ENCODE assay signal across 9 mouse cellular contexts in genomic region chr3:144531023-144531422, GRCm38 (mm10). TPM values are rescaled to one million over a fixed set of nuclear protein-coding genes. Genes with fewer than 3 reads are reported as not detected.
DNase-seq lines count a peak whose midpoint lies in the region; ATAC-seq and TF ChIP-seq lines count a peak whose summit lies in the region.
"Had no signal": no experiment of that assay in that cellular context is flagged by ENCODE, and none has a peak within 500 bp of the region (broad histone marks: within the 10 kb centered on the region; RNA-seq: fewer than 3 reads in every experiment).

No protein-coding gene starts in this region.

- no peak overlapping the region for H3K4me2 ChIP-seq in neural tube, embryonic 14.5 days (ENCODE audit: low read depth, low read length)
- H3K4me2 ChIP-seq in forebrain, postnatal 0 days (ENCODE audit: low read depth), result no peak overlapping the region
- no peak overlapping the region for H3K4me2 ChIP-seq in stomach, embryonic 16.5 days (ENCODE audit: low read depth, low read length)

- peak; percentile 34; the same call in 1 of the 2 replicates for ATAC-seq in neural tube, embryonic 14.5 days (ENCODE audit: low read depth)
- ATAC-seq in forebrain, postnatal 0 days, result no peak
- peak; percentile 37; the same call in 1 of the 2 replicates for ATAC-seq in stomach, embryonic 16.5 days (ENCODE audit: insufficient read depth, low FRiP score)

- H3K4me3 ChIP-seq in neural tube, embryonic 14.5 days (ENCODE audit: low read depth, low read length), result no peak overlapping the region
- H3K4me3 ChIP-seq in forebrain, postnatal 0 days (ENCODE audit: low read depth, low read length), result no peak overlapping the region
- H3K4me3 ChIP-seq in stomach, embryonic 16.5 days (replicated peaks; ENCODE audit: low read length), result no peak overlapping the region

- no peaks in the 10 kb centered on the region for H3K4me1 ChIP-seq in neural tube, embryonic 14.5 days (ENCODE audit: control insufficient read depth, insufficient read depth, low read length)
- peaks cover 9% of the 10 kb centered on the region for H3K4me1 ChIP-seq in forebrain, postnatal 0 days (ENCODE audit: insufficient read depth)
- no peaks in the 10 kb centered on the region for H3K4me1 ChIP-seq in stomach, embryonic 16.5 days (ENCODE audit: control insufficient read depth, insufficient read depth, low read length)

- no peaks in the 10 kb centered on the region for H3K9me3 ChIP-seq in neural tube, embryonic 14.5 days (ENCODE audit: control insufficient read depth, low read length)
- no peaks in the 10 kb centered on the region for H3K9me3 ChIP-seq in forebrain, postnatal 0 days (ENCODE audit: low read length)
- H3K9me3 ChIP-seq in stomach, embryonic 16.5 days (replicated peaks; ENCODE audit: control insufficient read depth, low read length), result no peaks in the 10 kb centered on the region

- no peak overlapping the region for H3K9ac ChIP-seq in neural tube, embryonic 14.5 days (replicated peaks; ENCODE audit: low read depth, low read length)
- H3K9ac ChIP-seq in forebrain, postnatal 0 days, result no peak overlapping the region
- no peak overlapping the region for H3K9ac ChIP-seq in stomach, embryonic 16.5 days (ENCODE audit: low read length)
- H3K9ac ChIP-seq: liver, embryonic 14.5 days had no signal

- H3K36me3 ChIP-seq in neural tube, embryonic 14.5 days (ENCODE audit: control insufficient read depth, insufficient read depth, low read length), result no peaks in the 10 kb centered on the region
- no peaks in the 10 kb centered on the region for H3K36me3 ChIP-seq in forebrain, postnatal 0 days (ENCODE audit: insufficient read depth)
- no peaks in the 10 kb centered on the region for H3K36me3 ChIP-seq in stomach, embryonic 16.5 days (ENCODE audit: control insufficient read depth, insufficient read depth, low read length)

- no peaks in the 10 kb centered on the region for H3K27me3 ChIP-seq in neural tube, embryonic 14.5 days (ENCODE audit: control insufficient read depth, insufficient read depth, low read length)
- H3K27me3 ChIP-seq in forebrain, postnatal 0 days (ENCODE audit: insufficient read depth, low read length), result no peaks in the 10 kb centered on the region
- H3K27me3 ChIP-seq in stomach, embryonic 16.5 days (ENCODE audit: control insufficient read depth, insufficient read depth, low read length), result no peaks in the 10 kb centered on the region

- 55% methylated on average over 5 of the region's 5 CpGs for WGBS in neural tube, embryonic 14.5 days
- 32% methylated on average over 5 of the region's 5 CpGs for WGBS in forebrain, postnatal 0 days
- 38% methylated on average over 5 of the region's 5 CpGs for WGBS in stomach, embryonic 16.5 days

- peak; percentile 33 for TF ChIP-seq CTCF in forebrain, postnatal 0 days (IDR thresholded peaks at IDR 0.05; ENCODE audit: low read depth)

- peak; percentile 17 for DNase-seq in heart, adult 8-10 months (ENCODE audit: low spot score)
- DNase-seq in heart, postnatal 4 days, result no peak
- DNase-seq in neural tube, embryonic 10.5 days (ENCODE audit: extremely low spot score, low spot score), result no peak
- peak; percentile 35 for DNase-seq in forebrain, postnatal 0 days
- DNase-seq in right cerebral cortex, postnatal 14 days, result no peak
- DNase-seq in urinary bladder, postnatal 36 days (ENCODE audit: low spot score in 2 of 2), result no peak

- H3K27ac ChIP-seq in neural tube, embryonic 14.5 days (ENCODE audit: low read depth, low read length), result no peak overlapping the region
- H3K27ac ChIP-seq in forebrain, postnatal 0 days (ENCODE audit: low read depth, low read length), result no peak overlapping the region
- no peak overlapping the region for H3K27ac ChIP-seq in stomach, embryonic 16.5 days (ENCODE audit: low read length)
- H3K27ac ChIP-seq: liver, embryonic 14.5 days had no signal

RNA-seq across cellular contexts. Expression of gene Hs2st1, which starts 39.0 kb away (rescaled TPM):
- 1 to 10 TPM; 6.7 to 9.6 (median 7.6) TPM for total RNA-seq in heart, adult 8-10 months (2022)
- 10 to 100 TPM; 20.8 to 23.2 TPM for total RNA-seq in heart, postnatal 4 days (2021)
- 17.0 and 18.6 TPM in 2 replicates for polyA plus RNA-seq in neural tube, embryonic 14.5 days (2014; fragmentation: Nextera tagmentation; extraction: Ambion mirVana)
- 47.1 and 57.7 TPM in 2 replicates for total RNA-seq in forebrain, postnatal 0 days (2014; rRNA removed)
- 9.9 and 14.1 TPM in 2 replicates for polyA plus RNA-seq in forebrain, postnatal 0 days (2015; fragmentation: Nextera tagmentation; extraction: Ambion mirVana)
- polyA plus RNA-seq in stomach, embryonic 16.5 days (2015; fragmentation: Nextera tagmentation; extraction: Ambion mirVana), result 8.2 and 10.5 TPM in 2 replicates

RNA-seq across cellular contexts. Expression of gene Selenof, which starts 39.1 kb away (rescaled TPM):
- total RNA-seq in heart, adult 8-10 months (2022), result 100 to 1,000 TPM; 133 to 136 (median 134) TPM
- total RNA-seq in heart, postnatal 4 days (2021), result 100 to 1,000 TPM; 224 to 252 TPM
- polyA plus RNA-seq in neural tube, embryonic 14.5 days (2014; fragmentation: Nextera tagmentation; extraction: Ambion mirVana), result 485 and 490 TPM in 2 replicates
- total RNA-seq in forebrain, postnatal 0 days (2014; rRNA removed), result 347 and 486 TPM in 2 replicates
- 660 and 719 TPM in 2 replicates for polyA plus RNA-seq in forebrain, postnatal 0 days (2015; fragmentation: Nextera tagmentation; extraction: Ambion mirVana)
- 610 and 622 TPM in 2 replicates for polyA plus RNA-seq in stomach, embryonic 16.5 days (2015; fragmentation: Nextera tagmentation; extraction: Ambion mirVana)

Comparison
In these comparisons a context has a peak if more than half of its experiments do, and no peak if none do; other contexts are left out.
1. DNase-seq: peak in heart, adult 8-10 months (single experiment) and forebrain, postnatal 0 days (single experiment); none in heart, postnatal 4 days (single experiment), neural tube, embryonic 10.5 days (single experiment), right cerebral cortex, postnatal 14 days (single experiment) and urinary bladder, postnatal 36 days (0 of 2).